Mouse (Mus musculus) liver, embryonic 14.5 days (tissue): ENCODE measurements around the gene Axl.

Source experiments
- CTCF ChIP-seq: IDR thresholded peaks from 2 replicates; pipeline ENCODE4 v1.5.1; 2016; ENCODE audit warnings: antibody characterized with exemption, low read depth, control low read depth
- EP300 ChIP-seq: IDR thresholded peaks from 2 replicates; pipeline ENCODE4 v1.6.1; 2016; ENCODE audit warnings: antibody characterized with exemption, low read depth

DNA sequence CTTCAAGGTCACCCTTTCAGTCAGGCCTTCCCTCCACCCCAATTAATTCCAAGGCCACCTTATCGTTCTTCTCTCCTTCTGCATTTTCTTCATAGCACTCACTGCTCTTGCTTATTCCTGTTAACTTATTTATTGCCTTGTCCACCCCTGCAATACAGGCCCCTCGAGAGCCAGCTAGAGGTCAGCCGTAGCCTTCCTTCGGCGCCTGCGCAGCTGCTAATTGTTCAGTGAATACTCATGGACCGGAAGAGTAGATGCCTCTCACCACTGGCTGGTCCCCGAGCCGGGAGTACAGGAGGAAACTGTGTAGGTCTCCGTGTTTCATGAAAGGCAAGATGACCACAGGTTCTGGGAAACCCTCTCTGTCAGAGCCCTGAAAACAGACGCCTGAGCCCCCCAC, 24.8 kb downstream of the Axl start:
- TF ChIP-seq CTCF (no peak), EP300 (no peak)
